Mouse (Mus musculus): ENCODE measurements at regions not wholly inside any gene's neighbourhood (a gene's known extent, or its start where the extent isn't known, plus 50 kb on each side); places are given as distances from the start of the nearest gene placed in this dataset.
A peak's percentile ranks its signal among the peaks of the same experiment; 100 is the strongest.

DNA sequence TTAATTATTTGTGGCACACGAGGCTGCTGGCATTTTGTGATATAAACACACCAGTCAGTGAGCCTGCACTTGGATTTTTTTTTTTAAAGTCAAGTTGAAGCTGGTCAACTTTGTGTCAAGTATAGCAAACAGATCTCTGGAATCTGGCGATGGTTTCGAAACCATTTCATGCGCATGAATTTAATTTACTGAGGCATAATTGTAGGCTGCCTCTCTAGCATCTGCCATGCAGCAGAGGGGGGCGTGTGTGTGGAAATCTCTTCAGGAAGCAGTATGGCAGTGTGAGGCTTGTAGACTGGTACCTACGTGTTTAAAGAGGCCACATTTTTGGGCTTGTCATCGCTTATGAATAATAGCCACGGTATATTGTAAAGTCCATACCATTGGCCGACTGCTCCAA, 177.7 kb upstream of the Slc38a2 start:
- Histone ChIP-seq H3K9me3 (ENCODE audit: low read length) (no peaks in the 10 kb centered on the region), H3K4me3 (ENCODE audit: low read depth, low read length) (no peak overlapping the region), H3K36me3 (replicated peaks; ENCODE audit: insufficient read depth, low read length) (no peaks in the 10 kb centered on the region), H3K27me3 (ENCODE audit: insufficient read depth, low read length) (no peaks in the 10 kb centered on the region), H3K27ac (ENCODE audit: low read depth) (no peak overlapping the region), H3K9ac (replicated peaks) (no peak overlapping the region), H3K4me2 (ENCODE audit: low read depth, low read length) (no peak overlapping the region), H3K4me1 (ENCODE audit: insufficient read depth) (no peaks in the 10 kb centered on the region)
- TF ChIP-seq EP300 (IDR thresholded peaks at IDR 0.05; ENCODE audit: low read depth) (no peak), CTCF (IDR thresholded peaks at IDR 0.05; ENCODE audit: low read depth) (no peak)
- ATAC-seq: no peak
- no peak for DNase-seq
- 71% methylated on average over 9 of the region's 9 CpGs for WGBS (ENCODE audit: insufficient replicate concordance)

GRCm38 (mm10) chr15:96874145-96874544, 174.6 kb upstream of the Slc38a2 start:
- no peak overlapping the region for H3K4me3 ChIP-seq (ENCODE audit: low read depth, low read length)
- H3K4me2 ChIP-seq (ENCODE audit: low read depth, low read length): no peak overlapping the region
- H3K4me1 ChIP-seq (ENCODE audit: insufficient read depth): no peaks in the 10 kb centered on the region
- no peak overlapping the region for H3K9ac ChIP-seq (replicated peaks)
- H3K9me3 ChIP-seq (ENCODE audit: low read length): no peaks in the 10 kb centered on the region
- 77% methylated on average over 8 of the region's 8 CpGs for WGBS (ENCODE audit: insufficient replicate concordance)
- DNase-seq: no peak
- no peak for ATAC-seq
- H3K27ac ChIP-seq (ENCODE audit: low read depth): no peak overlapping the region
- H3K27me3 ChIP-seq (ENCODE audit: insufficient read depth, low read length): no peaks in the 10 kb centered on the region
- H3K36me3 ChIP-seq (replicated peaks; ENCODE audit: insufficient read depth, low read length): no peaks in the 10 kb centered on the region
- TF ChIP-seq EP300 (IDR thresholded peaks at IDR 0.05; ENCODE audit: low read depth): no peak
- TF ChIP-seq CTCF (IDR thresholded peaks at IDR 0.05; ENCODE audit: low read depth): no peak

- DNase-seq (no peak), ATAC-seq (no peak)
- no peak overlapping the region for H3K4me2 ChIP-seq (ENCODE audit: low read depth, low read length)
- no peak overlapping the region for H3K4me3 ChIP-seq (ENCODE audit: low read depth, low read length)
- WGBS (ENCODE audit: insufficient replicate concordance): 76% methylated on average over 7 of the region's 7 CpGs
- H3K27me3 ChIP-seq (ENCODE audit: insufficient read depth, low read length): no peaks in the 10 kb centered on the region
- no peak overlapping the region for H3K27ac ChIP-seq (ENCODE audit: low read depth)
- H3K9ac ChIP-seq (replicated peaks): no peak overlapping the region
- no peaks in the 10 kb centered on the region for H3K9me3 ChIP-seq (ENCODE audit: low read length)
- TF ChIP-seq EP300 (IDR thresholded peaks at IDR 0.05; ENCODE audit: low read depth) (no peak), CTCF (IDR thresholded peaks at IDR 0.05; ENCODE audit: low read depth) (no peak)
- H3K4me1 ChIP-seq (ENCODE audit: insufficient read depth): no peaks in the 10 kb centered on the region
- no peaks in the 10 kb centered on the region for H3K36me3 ChIP-seq (replicated peaks; ENCODE audit: insufficient read depth, low read length)
Measured at GRCm38 (mm10) chr15:96873562-96873961, 174.0 kb upstream of the Slc38a2 start.

DNA sequence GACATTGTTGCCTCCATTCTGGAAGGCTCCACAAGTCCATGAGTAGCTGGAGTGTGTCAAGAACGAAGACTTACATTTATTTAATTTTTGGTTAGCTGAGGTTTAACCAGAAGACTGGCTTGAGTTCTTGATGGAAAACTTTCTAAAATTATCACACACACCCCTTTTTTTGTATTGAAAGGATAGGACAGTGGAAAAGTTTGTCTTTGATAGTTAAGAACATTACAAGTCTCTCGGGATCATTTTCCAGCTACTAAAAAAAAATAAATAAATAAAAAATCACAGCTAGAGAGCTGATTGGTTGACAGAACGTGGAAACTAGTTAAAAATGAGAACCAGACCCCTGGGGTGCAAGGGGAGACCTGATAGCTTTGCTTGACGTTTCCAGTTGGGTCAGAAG, 173.6 kb upstream of the Slc38a2 start:
- ATAC-seq (no peak), DNase-seq (no peak)
- WGBS (ENCODE audit: insufficient replicate concordance): 67% methylated on average over 4 of the region's 4 CpGs
- Histone ChIP-seq H3K27me3 (ENCODE audit: insufficient read depth, low read length) (no peaks in the 10 kb centered on the region), H3K4me3 (ENCODE audit: low read depth, low read length) (no peak overlapping the region), H3K4me1 (ENCODE audit: insufficient read depth) (no peaks in the 10 kb centered on the region), H3K9me3 (ENCODE audit: low read length) (no peaks in the 10 kb centered on the region), H3K4me2 (ENCODE audit: low read depth, low read length) (no peak overlapping the region), H3K27ac (ENCODE audit: low read depth) (no peak overlapping the region), H3K9ac (replicated peaks) (no peak overlapping the region), H3K36me3 (replicated peaks; ENCODE audit: insufficient read depth, low read length) (no peaks in the 10 kb centered on the region)
- TF ChIP-seq EP300 (IDR thresholded peaks at IDR 0.05; ENCODE audit: low read depth) (no peak), CTCF (IDR thresholded peaks at IDR 0.05; ENCODE audit: low read depth) (no peak)

DNA sequence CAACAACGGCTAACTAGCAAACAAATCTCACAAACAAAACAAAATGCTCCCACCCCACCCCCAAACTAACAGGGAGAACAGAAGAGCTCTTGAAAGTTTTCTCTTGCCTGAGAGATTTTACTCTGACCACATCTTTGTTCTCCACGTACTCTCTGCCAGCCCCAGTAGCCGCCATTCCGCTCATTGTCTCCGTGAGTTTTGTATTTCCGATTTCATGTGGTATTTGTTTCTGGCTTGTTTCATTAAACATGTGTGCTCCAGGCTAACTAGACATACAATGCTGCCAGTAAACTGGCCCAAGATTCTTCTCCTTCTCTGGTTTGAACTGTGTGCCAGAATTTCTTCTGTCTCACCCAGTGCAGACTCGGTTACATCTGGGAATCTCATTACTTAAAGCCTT, 168.2 kb upstream of the Slc38a2 start:
- no peak for ATAC-seq
- Histone ChIP-seq H3K36me3 (replicated peaks; ENCODE audit: insufficient read depth, low read length) (no peaks in the 10 kb centered on the region), H3K27ac (ENCODE audit: low read depth) (no peak overlapping the region), H3K9ac (replicated peaks) (no peak overlapping the region), H3K4me2 (ENCODE audit: low read depth, low read length) (no peak overlapping the region), H3K9me3 (ENCODE audit: low read length) (no peaks in the 10 kb centered on the region), H3K4me3 (ENCODE audit: low read depth, low read length) (no peak overlapping the region), H3K4me1 (ENCODE audit: insufficient read depth) (no peaks in the 10 kb centered on the region), H3K27me3 (ENCODE audit: insufficient read depth, low read length) (no peaks in the 10 kb centered on the region)
- 83% methylated on average over 7 of the region's 7 CpGs for WGBS (ENCODE audit: insufficient replicate concordance)
- DNase-seq: no peak
- TF ChIP-seq CTCF (IDR thresholded peaks at IDR 0.05; ENCODE audit: low read depth) (no peak), EP300 (IDR thresholded peaks at IDR 0.05; ENCODE audit: low read depth) (no peak)

GRCm38 (mm10) chr15:96865932-96866331, 166.4 kb upstream of the Slc38a2 start:
- Histone ChIP-seq H3K4me3 (ENCODE audit: low read depth, low read length) (no peak overlapping the region), H3K4me1 (ENCODE audit: insufficient read depth) (no peaks in the 10 kb centered on the region), H3K9me3 (ENCODE audit: low read length) (no peaks in the 10 kb centered on the region), H3K27me3 (ENCODE audit: insufficient read depth, low read length) (no peaks in the 10 kb centered on the region), H3K9ac (replicated peaks) (no peak overlapping the region), H3K36me3 (replicated peaks; ENCODE audit: insufficient read depth, low read length) (no peaks in the 10 kb centered on the region), H3K4me2 (ENCODE audit: low read depth, low read length) (no peak overlapping the region), H3K27ac (ENCODE audit: low read depth) (no peak overlapping the region)
- ATAC-seq: no peak
- 70% methylated on average over 7 of the region's 7 CpGs for WGBS (ENCODE audit: insufficient replicate concordance)
- no peak for DNase-seq
- TF ChIP-seq CTCF (IDR thresholded peaks at IDR 0.05; ENCODE audit: low read depth) (no peak), EP300 (IDR thresholded peaks at IDR 0.05; ENCODE audit: low read depth) (no peak)

DNA sequence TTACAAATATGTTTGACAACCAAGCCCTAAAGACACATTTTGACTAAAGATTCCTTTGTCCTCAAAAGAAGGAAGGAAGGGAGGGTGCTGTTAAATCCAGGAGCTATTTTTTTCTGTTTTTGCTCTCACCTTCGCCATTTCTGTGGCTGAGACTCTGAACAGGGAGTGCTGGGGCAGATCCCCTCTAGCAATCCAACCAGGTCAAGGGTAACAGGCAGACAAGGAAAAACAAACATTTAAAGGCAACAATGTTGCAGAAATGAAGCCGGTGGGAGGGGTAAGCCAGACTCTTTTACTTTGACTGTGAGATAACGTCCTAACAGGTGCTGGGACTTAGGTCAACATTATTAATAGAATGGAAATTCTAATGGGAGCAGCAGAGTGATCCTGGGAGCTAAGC, 158.2 kb upstream of the Slc38a2 start:
- H3K36me3 ChIP-seq (replicated peaks; ENCODE audit: insufficient read depth, low read length): no peaks in the 10 kb centered on the region
- 55% methylated on average over 3 of the region's 3 CpGs for WGBS (ENCODE audit: insufficient replicate concordance)
- no peaks in the 10 kb centered on the region for H3K9me3 ChIP-seq (ENCODE audit: low read length)
- H3K9ac ChIP-seq (replicated peaks): no peak overlapping the region
- DNase-seq (peak; percentile 15), ATAC-seq (peak; percentile 82)
- H3K27ac ChIP-seq (ENCODE audit: low read depth): peak overlapping the region; percentile 41; the same call in 1 of the 2 replicates
- no peaks in the 10 kb centered on the region for H3K27me3 ChIP-seq (ENCODE audit: insufficient read depth, low read length)
- TF ChIP-seq CTCF (IDR thresholded peaks at IDR 0.05; ENCODE audit: low read depth) (no peak), EP300 (IDR thresholded peaks at IDR 0.05; ENCODE audit: low read depth) (no peak)
- H3K4me1 ChIP-seq (ENCODE audit: insufficient read depth): 0 out of 2 replicates have a peak, but pooled peaks cover 2% of the 10 kb centered on the region
- no peak overlapping the region for H3K4me2 ChIP-seq (ENCODE audit: low read depth, low read length)
- H3K4me3 ChIP-seq (ENCODE audit: low read depth, low read length): no peak overlapping the region

Measured in liver, postnatal 0 days (tissue).